Mouse (Mus musculus): Measurements from ENCODE around the gene Cdk8. TPM values are rescaled to one million over a fixed set of nuclear protein-coding genes. Genes with fewer than 3 reads are reported as not detected.
"Not testable (repeated sequence)": the region's sequence is repeated elsewhere in the genome, so short reads cannot be mapped to it uniquely, and the experiment has no call there.

Gene Cdk8
- total RNA-seq (2022), result 10 to 100 TPM; 13.6 to 18.5 (median 16.0) TPM

DNA sequence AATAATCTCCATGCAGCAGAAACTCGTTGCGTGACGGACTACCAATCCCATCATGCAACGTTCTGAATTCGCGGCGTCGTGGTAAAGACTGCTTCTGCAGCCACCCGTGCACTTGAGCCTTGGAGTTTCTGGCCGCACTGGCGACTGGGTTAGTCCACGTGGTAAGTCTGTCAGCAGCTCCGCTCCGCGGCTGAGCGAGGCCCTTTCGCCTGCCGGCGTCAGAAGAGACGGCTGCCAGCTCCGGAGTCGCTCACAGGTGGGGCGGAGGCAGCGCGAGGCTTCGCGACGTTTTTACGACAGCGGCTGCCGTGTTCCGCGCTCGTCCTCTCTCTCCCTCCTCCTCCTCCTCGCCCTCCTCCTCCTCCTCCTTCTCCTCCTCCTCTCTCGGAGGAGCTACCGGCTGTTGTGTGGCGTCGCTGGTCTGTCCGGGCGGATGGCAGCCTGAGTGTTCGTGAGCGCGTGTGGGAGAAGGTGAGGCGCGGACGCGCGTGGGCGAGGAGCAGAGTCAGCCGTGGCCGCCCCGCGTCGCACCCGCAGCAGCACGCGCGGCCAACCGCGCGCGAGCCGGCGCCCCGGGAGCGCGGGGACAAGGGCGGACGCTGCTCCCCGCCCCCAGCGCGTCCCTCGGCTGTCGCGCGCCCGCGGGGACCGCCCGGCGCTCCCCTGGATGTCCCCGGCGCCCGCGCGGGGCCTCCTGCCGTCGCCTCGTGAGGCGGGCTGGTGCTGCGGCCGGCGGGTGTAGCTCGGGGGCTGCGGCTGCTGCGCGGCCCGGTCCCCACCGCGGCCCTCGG lies at the start of gene Cdk8:
Gene Cdk8, plus strand, starts transcription at position 367 of the 791 bp plus-strand sequence.
- peak; percentile 80 to 91 for DNase-seq (ENCODE audit: low spot score in 2 of 2)

DNA sequence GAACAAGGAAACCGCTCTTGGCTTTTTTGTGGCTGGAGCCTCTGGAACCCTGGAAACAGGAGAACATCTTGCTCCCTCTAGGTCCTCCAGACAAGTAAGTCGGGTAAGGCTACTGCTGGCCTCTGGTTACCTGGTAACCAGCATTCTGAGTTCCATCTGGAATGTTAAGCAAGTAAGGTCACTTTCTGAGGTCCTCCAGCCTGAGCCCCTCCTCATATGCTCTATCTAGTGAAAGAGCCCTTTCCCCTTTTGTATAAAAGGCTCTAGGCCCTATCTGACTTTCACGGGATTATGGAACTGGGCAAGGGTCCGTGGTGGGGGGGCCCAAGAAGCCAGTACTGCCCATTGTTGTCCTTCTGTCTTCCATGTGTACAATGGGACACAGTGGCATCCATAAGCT lies 45.8 kb upstream of the Cdk8 start, which contains the start of gene 1700001J03Rik:
Gene 1700001J03Rik, minus strand, starts transcription at position 101 of the 400 bp plus-strand sequence.
- not testable (repeated sequence) for DNase-seq (ENCODE audit: low spot score in 2 of 2)

DNA sequence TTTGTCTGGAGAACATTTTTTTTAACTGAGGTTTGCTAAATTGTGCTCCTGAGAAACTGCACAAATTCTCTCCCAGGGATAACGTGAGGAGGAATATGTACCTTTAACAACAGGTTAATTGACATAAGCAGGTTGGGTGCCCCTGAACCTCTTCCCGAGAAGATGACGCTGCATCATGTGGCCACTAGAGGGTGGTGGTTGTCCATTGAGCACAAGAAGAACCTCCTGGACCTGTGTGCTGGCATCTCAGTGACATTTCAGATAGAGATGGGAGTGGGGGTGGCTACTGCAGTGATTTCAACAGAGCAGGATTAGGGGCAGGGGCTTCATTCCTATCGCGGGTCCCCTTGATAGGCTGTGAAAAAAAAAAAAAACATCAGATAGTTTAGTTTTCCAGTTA lies 43.6 kb upstream of the Cdk8 start:
- peak; percentile 15 to 24 for DNase-seq (ENCODE audit: low spot score in 2 of 2)

- no peak for DNase-seq (ENCODE audit: low spot score in 2 of 2)
Observed at GRCm38 (mm10) chr5:146188144-146188543, 42.9 kb upstream of the Cdk8 start.

- no peak for DNase-seq (ENCODE audit: low spot score in 2 of 2)
Observed at GRCm38 (mm10) chr5:146188712-146189111, 42.3 kb upstream of the Cdk8 start.

DNA sequence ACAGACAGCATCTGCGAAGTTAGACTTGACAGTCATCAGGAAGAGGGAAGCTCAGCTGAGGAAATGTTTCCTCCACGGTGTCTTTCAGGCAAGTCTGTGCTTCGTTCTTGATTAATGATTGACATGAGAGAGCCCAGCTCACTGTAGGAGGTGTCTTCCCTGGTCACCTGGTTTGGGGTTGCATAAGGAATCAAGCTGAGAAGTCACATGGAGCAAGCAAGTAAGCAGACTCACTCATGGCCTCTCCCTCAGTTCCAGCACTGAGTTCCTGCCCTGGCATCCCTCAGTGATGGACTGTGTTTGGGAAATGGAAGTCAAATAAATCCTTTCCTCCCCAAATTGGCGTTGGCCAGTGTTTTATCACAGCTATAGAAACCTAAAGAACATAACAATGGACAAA lies 40.9 kb upstream of the Cdk8 start:
- DNase-seq (ENCODE audit: low spot score in 2 of 2), result no peak

DNA sequence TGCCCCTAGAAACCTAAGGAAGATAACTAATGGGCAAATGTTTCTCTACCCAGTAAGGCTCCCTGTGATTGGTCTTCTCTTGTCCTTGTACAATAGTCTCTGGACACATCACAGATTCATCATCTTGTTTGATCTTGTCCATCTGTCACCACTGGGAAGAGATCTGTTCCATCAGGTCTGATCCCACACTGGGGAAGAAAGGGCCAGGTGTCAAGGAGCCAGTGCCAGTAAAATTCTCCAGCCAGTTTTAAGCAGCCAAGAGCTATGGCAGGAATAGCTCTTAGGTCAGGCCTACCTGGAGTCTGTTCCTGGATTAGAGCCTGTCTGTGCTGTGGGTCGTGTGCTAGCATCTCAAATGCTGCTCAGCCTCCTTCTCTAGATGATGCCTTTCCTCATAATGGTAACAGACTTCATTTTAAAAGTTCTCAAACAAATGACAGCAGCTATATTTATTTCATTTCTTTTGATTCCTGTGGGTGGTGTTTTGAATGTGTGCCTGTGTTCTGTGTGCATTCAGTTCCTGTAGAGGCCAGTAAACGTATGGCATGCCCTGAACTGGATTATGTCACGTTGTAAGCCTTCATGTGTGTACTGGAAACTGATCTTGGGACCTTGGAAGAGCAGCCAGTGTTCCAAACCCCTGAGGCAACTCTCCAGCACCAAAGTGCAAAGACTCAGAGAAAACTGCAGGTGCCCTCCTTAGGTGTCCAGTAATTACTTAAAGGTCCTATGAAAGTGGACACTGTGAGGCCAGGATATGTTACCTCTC lies 40.3 kb upstream of the Cdk8 start:
- DNase-seq (ENCODE audit: low spot score in 2 of 2), result no peak

GRCm38 (mm10) chr5:146193360-146193759 lies 37.7 kb upstream of the Cdk8 start:
- no peak for DNase-seq (ENCODE audit: low spot score in 2 of 2)

DNA sequence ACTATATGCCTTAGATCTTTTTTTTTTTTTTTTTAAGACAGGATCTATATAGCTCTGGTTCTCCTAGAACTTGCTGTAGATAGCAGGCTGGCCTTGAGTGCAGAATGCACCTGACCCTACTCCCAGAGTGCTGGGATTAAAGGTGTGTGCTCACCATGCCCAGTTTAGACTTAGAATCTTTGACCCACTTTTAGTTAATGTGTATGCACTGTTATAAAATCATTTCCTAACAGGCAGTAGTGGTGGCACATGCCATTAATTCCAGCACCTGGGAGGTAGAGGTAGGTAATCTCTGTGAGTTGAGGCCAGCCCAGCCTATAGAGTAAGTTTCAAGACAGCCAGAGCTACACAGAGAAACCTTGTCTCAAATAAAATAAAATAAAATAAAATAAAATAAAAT lies 32.0 kb upstream of the Cdk8 start:
- DNase-seq (ENCODE audit: low spot score in 2 of 2), result no peak

DNA sequence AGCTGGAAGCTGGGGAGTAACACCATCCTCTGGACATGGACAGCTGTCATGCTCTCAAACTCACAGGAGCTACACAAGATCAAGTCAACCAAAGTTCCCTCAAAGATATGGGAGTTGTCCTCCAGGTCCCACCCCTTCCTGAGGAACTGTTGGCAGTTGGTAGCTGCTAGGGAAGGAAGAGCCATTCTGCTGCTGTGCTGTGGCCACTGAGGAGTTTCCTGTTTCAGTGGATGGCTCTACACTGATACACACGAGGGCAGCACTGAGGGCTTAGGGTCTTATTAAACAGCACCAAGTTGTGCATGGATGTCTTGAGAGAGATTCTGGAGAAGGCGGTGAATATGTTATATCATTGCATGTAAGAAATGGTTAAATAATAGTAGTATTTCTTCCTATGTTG lies 31.5 kb upstream of the Cdk8 start:
- no peak for DNase-seq (ENCODE audit: low spot score in 2 of 2)

DNA sequence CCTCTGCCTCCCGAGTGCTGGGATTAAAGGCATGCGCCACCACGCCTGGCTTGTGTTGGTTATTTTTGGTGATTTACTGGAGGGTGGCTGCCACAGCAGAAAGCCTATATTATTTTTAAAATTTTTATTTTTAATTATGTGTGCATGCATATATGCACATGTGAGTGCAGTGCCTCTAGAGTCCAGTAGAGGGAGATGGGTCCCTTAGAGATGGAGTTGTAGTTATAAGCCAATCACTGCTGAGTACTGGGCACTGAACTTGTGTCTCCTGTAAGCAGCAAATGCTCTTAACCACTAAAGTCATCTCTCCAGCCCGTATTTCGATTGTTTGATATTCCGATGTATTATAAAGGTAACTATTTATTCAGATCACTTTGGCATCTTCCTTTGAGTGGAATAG lies 30.4 kb upstream of the Cdk8 start:
- DNase-seq (ENCODE audit: low spot score in 2 of 2), result no peak

DNA sequence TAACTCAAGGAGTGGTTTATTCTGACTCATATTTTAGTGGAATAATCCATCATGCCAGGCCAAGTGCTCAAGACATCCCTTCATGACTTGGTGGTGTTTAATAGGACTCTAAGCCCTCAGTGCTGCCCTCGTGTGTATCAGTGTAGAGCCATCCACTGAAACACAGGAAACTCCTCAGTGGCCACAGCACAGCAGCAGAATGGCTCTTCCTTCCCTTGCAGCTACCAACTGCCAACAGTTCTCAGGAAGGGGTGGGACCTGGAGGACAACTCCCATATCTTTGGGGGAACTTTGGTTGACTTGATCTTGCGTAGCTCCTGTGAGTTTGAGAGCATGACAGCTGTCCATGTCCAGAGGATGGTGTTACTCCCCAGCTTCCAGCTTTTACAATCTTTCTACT lies 27.1 kb upstream of the Cdk8 start:
- no peak for DNase-seq (ENCODE audit: low spot score in 2 of 2)

GRCm38 (mm10) chr5:146205537-146205936 lies 25.5 kb upstream of the Cdk8 start:
- no peak for DNase-seq (ENCODE audit: low spot score in 2 of 2)

DNA sequence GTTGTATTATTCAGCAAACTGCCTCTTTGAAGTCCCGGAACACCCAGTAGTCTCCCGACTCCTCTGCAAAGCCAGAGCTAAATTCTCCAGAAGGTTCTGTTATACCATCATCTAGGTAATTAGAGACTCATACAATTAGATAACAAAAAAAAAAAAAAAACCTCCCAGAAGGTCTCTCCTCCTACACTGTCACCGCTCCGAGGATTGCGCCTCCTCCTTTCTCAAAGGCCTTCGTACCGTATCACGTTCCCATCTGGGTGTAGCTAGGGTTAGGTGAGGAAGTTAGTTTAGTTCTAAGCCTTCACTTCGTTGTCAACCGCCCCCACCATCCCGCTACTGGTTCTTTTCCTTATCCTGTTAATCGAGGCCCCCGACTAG lies 10.5 kb upstream of the Cdk8 start:
- no peak for DNase-seq (ENCODE audit: low spot score in 2 of 2)

- DNase-seq (ENCODE audit: low spot score in 2 of 2), result peak; percentile 89 to 94
Observed at GRCm38 (mm10) chr5:146220879-146221714, 9.9 kb upstream of the Cdk8 start, which contains the start of gene Rnf6. Rnf6 (minus strand) TSS chr5:146221555.

GRCm38 (mm10) chr5:146221722-146222121 lies 9.3 kb upstream of the Cdk8 start:
- DNase-seq (ENCODE audit: low spot score in 2 of 2), result no peak

DNA sequence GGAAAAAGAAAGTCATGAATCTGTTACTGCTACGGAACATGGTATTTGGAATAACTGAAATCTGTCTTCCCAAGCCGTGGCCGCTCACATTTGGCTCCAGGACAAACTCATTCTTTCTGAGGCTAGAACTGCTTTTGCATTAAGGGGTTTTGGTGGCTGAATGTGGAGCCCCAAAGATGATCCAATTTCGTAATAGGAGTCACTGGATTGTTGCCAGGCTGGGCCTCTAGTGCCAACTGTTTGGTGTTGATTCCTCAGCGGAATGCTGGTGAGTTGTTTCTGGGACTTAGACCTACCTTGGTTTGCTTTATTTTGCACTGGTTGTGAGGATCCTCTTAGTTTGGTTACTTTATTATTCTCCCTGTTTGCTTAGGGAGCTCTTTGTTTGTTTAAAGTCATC lies 7.2 kb upstream of the Cdk8 start:
- no peak for DNase-seq (ENCODE audit: low spot score in 2 of 2)

- DNase-seq (ENCODE audit: low spot score in 2 of 2), result no peak
Observed at GRCm38 (mm10) chr5:146227496-146227895, 3.5 kb upstream of the Cdk8 start.

DNA sequence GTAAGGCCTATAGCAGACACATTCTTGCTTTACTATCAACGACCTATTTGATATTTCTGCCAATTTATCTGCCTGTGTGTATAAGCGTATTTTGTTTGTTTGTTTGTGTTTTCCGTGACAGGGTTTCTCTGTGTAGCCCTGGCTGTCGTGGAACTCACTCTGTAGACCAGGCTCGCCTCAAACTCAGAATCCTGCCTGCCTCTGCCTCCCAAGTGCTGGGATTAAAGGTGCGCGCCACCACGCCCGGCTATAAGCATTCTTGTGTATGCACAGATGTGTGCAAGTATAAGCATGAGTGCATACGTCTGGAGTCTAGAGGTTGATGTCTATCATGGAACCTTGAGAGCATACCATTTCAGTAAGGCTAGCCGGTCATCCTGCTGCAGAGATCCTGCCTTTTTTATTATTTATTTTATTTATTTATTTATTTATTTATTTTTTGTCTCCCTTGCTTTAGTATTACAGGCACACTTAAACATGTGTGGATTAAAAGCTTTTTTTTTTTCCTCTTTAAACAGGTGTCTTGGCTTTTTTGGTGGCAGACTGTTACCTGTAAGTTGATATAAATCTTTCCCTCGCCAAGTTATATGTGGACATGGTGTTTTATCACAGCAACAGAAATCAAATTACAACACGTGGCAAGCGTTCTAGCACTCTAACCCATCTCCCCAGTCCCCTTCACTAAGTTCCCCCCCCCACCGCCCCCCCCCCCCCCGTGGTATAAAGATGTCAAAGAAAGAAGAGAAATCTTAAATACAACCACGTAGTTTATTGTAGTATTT lies 970 bp upstream of the Cdk8 start:
- no peak for DNase-seq (ENCODE audit: low spot score in 2 of 2)

GRCm38 (mm10) chr5:146231655-146231996 lies 596 bp downstream of the Cdk8 start:
- no peak for DNase-seq (ENCODE audit: low spot score in 2 of 2)

DNA sequence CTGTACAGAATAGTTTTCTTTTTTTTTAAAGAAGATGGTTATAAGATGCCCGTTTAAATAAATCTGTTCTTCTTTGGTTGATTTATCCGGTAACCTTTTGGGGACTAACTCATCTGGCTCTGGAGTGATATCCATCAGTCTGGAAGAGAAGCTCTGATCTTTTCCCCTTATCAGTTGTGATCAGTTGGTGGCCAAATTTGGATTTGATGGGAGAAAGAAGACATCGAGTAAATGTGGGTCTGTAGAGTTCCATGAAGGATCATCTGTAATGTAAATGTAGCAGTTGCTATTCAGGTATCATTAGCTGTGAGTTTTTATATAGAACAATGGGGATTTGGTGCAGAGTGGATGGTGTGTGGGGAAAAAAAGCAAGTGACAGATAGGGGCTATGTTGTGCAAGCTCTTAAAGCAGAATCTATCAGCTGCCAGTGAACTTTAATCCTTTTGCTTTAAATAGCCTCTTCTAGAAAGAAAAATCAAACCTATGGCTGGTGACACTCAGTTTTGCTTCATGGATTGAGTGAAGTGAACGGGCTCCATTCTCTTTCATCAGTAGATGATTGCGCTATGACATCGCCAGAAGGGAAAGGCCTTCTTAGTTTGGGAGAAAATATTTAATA lies 1.1 kb downstream of the Cdk8 start:
- no peak for DNase-seq (ENCODE audit: low spot score in 2 of 2)
